Mouse (Mus musculus) adipocyte (in vitro differentiated cells): ENCODE results near the gene Slc25a45.

Source experiments
- DNase-seq: peaks from one replicate; pipeline ENCODE4 v3.0.0-alpha.2; 2016; ENCODE audit warnings: low spot score

The Slc25a45 gene

DNA sequence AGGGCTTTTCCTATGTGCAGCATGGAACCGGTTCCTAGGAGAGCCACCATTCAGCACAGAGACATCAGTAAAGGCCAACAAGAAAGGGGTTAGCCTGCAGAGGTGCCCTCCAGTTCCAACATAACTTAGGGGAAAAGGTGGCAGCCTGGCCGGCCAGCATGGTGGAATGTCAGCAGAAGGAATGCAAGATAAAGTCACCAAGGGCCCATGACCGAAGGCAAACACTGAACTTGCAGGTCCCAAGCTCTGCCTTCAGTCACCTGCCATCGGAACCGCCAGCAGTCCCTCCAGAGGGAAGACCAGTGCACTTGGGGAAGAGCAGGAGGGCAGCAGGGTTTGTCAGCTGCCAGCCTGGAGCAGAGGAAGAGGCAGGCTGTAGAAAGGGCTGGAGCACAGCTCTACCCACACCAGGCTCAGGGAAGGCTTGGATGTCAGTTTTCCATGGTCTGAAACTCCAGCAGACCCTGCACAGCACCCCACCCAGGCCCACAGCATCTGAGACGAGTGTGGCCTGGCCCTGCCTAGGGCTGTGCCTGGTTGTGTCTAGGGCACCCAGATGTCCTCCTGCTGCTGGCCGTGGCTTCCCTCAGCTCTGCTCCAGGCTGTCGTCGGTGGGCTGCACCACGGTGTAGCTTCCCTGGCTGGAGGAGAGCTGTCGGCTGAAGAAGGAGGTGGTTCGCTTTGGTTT is 25.4 kb upstream of the Slc25a45 start:
- no peak for DNase-seq

DNA sequence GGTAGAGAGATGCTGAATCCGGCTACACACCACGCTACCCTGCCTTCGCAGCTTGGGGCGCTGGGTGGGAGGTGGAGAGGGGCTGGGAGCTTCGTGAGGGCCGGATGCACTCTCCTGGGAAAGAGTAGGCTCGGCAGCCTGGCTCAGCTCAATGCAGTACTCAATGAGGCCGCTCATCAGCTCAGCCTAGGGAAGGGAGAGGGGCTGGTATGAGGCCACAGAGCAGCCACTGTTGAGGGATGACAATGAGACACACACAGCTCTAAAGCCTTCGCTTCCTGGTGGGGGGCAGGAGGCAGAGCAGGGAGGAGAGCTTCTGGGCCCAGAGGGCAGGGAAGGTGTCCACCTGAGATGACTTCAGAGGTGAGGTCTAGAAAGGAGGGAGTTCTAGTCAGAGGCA is 21.0 kb upstream of the Slc25a45 start:
- DNase-seq = no peak

DNA sequence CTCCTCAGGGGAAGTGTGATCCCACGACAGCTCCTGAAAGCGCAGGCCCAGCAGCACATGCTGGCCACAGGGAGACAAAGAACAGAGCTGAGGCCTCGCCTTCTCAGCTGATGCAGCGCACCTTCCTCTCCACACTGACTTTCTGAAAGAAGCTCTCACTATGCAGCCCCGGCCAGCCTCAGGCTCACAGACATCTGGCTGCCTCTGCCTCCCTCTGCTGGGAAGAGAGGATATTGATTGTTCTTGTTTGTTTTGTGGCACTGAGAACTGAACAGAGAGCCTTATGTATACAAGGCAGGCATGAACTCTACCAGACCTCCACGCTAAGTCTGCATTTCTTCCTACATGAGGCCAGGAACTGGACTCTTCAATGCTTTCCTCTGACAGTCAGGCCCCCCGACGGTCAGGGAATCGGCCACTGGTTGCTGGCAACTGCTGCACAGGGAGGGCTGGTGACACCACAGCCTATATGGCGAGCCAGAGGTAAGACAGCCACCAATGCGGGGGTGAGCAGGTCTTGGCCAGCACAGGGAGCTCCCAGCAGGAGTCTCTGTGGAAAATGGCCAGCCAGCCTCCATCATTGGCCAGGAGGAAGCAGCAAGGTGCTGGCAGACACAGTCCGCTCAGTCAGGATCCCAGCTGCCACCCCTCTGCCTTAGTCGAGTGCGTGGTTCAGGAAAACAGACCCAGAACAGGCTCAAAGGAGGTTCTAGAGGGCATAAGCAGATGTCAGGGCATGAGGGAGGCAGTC is 15.1 kb upstream of the Slc25a45 start:
- no peak for DNase-seq

DNA sequence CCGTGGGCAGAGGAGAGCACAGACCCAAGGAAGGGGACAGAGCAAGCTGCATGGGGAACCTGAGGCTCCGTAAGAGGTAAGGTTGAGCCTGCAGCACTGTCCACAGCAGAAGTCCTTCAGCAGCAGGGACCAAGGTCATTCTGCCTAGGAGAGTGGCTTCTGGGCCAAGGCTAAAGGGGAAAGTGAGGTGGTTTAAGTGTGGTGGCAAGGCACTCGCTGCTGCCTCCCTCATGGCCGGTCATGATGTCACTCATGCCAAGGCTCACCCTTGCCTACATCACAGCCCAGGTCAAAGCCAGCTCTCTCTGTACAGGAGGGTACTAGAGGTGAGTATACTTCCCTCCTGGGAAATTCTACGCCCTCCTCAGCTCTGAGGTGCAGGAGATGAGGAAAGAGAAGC is 13.8 kb upstream of the Slc25a45 start:
- DNase-seq = no peak

DNA sequence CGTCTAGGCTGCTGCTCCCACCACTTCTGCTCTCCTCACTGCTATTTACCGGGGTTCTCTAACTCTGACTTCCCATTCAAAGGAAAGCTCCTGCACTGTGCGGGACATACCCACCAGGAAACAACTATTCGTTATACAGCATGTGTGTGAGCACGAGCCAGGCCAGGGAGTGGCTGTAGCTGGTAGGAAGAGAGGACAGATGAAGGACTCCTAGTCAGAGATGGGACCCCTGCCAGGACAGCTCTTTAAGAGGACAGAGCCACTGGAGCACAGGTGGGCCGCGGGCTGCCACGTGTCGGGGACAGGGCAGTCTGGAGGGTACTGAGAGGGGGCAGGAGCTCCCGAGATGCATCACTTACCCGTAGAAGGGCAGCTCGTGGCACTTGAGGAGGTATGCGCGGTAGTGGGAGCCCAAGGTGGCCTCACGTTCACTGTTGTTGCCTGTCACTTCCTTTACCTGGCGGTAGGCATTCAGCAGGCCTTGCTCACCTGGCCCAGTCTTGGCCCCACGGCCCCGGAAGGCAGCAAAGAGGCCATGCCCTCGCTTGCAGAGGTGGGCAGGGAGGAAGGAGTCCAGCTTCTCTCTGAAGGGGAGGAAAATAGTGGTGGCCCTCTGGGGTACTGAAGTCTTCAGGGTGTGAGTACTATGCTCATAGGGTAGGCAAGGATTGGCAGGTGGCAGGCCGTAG is 12.8 kb upstream of the Slc25a45 start:
- no peak for DNase-seq

DNA sequence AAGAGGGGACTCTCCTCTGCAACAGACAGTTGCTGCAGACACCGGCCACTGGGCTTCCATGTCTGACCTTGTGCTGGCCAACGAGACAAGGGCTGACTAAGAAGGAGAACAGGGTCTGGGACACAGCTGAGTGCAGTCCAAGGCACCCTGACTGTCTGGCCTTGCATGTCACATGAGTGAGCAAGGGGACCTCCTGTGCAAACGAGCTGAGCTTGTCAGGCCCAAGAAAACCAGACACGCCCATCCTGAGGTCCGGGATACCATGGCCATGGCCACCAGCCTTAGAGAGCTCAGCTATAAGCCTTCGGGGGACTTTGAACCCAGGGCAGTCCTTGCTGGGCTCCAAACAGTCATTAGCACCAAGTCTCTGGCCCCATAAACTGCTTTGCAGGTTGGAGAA is 9.5 kb upstream of the Slc25a45 start:
- DNase-seq = no peak

DNA sequence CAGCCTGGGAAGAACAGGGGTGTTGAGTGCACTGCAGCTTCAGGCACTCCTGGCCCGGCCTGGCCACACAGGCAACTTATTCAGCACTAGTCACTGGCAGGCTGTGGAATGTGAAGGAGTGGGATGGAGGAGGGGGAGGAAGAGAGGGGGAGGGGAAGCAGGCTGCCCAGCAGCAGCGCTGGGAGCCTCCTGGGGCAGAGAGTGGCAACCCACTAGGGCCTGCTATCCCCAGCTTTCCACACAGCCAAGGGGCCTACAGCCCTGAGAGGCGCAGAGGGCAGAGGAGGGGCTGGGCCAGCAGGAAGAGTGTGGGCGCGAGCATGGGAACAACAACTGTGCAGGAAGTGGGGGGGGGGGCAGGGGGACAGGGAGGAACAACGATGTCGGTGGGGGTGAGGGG is 6.3 kb upstream of the Slc25a45 start:
- no peak for DNase-seq

DNA sequence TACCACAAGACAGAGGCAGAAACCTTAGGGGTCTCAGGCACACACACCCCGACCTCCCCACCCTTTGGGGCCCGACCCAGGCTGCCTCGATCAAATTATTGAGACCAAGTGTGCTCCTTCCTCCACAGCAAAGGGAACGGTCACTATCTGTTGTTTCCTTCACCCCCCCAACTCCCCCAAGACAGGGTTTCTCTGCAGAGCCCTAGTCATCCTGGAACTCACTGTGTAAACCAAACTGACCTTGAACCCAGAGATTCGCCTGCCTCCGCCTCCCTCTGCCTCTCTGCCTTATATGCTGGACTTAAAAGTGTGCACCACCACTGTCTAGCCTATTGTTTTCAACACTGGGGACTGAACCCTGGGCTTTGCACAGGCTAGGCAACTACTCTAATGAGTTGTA is 5.9 kb upstream of the Slc25a45 start:
- no peak for DNase-seq

DNA sequence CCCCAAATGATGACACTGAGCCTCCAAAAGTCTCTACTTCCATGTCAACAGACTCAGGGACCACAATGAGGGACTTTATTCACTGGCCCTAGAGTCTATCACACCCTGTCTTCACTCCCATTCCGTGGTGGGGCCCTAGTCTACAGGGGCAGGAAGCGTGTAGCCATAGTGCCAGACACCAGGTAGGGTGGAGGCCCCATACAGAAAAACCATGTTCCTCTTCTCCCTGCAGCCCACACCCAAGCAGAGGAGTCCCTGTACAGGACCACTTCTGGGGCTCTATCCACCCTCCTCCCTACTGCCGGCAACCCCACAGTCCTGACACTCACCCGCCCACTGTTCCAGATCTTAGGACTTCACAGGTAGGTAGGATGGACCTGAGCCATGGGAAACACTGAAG is 5.1 kb upstream of the Slc25a45 start:
- DNase-seq = no peak

DNA sequence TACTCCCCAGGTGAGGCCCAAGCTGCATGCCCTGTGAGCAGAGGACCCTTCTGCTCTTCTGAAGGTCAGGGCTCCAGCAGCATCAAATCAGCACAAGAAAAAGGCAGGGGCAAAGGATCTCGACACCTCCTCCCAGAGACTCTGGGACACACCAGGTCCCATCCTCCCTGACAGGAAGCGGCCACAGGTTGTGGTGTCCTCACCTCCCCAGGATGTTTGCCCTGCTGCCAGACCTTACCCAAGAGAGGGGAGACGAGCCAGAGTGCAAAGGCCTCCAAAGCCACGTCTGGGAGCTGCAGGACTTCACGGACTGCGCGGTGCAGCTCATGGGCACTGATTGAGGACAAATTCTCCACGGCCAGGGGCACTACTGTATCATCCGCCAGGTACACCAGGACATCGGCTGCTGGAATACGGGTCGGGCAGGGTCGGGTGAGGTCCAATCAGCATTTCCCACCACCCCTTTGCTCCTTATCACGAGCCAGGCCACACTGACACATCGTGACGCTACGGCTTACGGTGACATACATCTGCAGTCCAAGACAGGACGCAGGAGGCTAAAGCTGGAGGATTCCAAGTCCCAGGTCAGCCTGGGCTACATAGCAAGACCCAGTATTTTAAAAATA is 4.6 kb upstream of the Slc25a45 start:
- no peak for DNase-seq

DNA sequence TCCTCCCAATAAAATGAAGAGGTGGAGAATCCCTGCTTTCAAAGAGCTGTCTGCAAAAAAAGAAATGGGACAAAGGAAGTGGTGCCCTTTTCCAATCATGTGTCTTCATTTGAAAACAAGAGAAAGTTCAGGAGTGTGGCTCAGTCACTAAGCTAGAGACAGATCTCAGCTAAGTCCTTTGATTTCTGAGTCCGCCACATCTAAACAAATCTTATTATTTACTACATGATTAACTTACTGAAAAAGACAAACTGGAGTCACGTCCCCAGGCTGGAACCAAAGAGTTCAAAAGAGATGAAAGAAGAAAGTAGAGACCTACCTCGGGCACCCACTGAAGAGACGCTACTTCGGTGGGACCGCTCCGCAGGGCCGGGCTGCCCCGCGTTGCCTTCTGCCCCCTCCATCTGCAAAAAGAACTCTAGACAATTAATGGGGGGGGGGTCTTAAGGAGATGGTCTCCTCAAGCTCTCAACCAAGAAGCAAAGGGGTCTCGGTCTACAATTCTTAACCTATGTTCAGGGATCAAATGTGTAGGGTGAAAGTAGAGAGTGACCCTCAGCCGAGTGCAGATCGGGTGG is 3.1 kb upstream of the Slc25a45 start:
- DNase-seq = no peak

DNA sequence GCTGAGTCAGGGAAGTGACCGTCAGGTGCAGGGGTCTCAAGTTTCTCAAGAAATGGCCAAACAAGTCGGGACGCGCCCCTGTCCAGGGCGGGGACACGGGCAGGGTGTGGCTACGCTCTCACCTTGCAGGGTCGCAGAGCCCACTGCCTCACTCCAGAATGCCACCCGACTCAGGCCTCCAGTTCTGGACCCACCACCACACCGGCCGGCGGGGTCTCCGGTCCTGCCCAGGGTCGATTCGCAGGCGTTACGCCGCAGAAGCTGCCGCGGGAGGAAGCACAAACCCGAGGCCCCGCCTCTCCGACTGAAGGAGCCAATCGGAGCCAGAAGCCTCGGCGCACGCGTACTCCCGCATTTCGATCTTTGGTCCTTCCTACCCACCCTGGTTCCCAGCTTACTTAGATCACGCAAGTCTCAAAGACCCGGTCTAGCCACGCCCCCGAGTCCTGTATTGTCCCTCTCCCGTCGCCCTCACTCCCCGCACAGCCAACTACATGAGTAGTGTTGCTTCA is 2.6 kb upstream of the Slc25a45 start, which contains the start of gene Frmd8:
Frmd8 (minus strand) TSS at position 306 of the 512 bp plus-strand sequence.
- DNase-seq = peak; percentile 91

DNA sequence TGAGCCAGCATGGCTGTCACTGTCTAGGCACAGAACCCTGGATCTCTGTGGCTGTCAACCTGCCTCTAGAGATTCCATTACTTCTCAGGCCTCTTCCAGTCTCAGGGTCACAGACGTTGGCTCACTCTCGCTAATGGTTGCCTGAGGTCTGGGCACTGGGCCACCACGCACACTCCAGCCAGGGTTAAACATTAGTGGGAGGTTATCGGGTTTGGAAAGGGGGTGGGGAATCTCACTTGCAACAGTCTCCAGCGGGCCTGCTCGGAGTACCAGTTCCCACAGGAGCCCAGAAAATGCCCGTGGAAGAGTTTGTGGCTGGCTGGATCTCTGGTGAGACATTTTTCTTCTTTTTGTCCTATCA is 734 bp downstream of the Slc25a45 start:
- peak; percentile 87 for DNase-seq

DNA sequence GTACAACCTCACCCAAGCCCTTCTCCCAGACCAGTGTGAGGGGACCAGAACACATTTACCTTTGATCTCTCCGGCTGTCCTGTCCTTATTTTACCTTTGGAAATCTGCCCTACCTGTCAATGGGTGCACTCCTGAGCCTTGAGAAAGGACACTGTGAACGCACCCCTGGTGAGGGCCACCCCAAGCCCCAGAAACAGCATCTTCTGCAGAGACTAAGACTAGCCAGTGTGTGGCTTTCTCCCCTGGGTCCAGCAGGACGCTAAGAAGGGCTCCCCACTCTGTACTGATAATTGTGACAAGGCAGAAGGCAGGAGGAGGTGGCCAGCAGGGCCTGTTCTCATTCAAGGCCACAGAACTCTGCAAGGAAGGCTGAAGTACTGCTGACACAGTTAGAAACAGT is 1.3 kb downstream of the Slc25a45 start:
- no peak for DNase-seq

DNA sequence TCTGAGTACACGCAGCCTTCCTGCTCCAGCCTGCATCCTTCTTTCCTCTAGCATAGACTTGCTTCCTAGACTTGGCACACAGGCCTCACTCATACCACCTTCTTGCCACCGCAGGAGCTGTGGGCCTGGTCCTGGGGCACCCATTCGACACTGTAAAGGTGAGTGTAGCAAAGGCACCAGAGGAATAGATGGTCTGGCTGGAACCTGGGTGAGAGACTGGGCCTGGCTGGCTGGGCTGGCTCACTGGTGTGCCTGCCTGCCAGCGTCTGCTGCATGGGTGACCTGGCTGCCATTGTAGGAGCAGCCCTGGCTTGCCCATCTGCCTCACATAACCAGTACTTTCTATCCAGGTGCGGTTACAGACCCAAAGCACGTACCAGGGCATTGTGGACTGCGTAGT is 2.1 kb downstream of the Slc25a45 start:
- no peak for DNase-seq

DNA sequence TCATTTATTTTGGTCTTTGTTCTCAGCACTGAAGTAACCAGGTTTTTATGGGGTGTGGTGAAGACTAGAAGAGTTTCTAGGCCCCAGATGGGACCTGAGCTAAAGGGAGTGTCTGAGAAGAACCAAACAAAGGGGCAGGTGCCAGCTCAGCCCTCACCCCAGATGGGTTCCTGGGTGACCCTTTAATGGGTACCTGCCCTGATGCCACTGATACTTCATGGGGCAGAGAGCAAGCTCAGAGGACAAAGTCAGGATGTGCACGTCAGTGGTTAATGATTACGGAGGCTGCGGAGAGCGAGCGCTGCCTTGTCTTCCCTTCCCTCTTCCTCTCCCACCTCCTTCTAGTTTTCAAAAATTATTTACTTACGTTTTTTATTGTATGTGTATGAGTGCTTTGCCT is 3.5 kb downstream of the Slc25a45 start:
- no peak for DNase-seq

DNA sequence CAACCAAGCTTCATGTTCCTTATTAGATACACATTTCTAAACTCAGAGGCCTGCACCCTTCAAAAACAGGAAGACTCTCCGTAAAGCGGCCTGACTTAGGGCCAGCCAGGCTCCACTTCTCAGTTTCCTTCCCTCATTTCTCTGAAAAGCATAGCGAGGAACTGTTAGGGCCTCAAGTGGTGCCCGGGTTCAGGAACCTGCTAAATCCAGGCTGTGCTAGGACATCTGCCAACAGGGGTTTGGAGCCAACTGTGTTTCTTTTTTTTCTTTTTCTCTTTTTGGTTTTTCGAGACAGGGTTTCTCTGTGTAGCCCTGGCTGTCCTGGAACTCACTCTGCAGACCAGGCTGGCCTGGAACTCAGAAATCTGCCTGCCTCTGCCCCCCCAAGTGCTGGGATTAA is 4.5 kb downstream of the Slc25a45 start:
- DNase-seq = peak; percentile 82

DNA sequence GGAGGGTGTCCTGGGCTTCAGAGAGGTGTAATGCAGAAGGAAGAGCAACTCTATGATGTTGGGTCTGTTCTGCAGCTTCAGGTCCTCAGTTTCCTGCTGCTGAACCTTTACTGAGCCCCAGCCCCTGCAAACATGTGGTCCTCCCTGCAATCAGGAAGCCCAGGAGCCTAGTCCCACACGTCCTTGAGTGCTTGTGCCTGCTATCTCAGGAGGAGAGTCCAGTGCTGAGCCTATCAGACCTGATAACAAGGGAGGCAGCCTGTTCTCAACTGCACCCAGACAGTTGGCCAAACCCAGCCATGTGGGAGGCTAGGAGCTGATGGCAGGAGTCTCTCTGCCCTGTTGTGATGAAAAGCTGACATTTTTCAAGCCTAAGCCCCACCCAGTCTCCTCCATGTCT is 6.3 kb downstream of the Slc25a45 start:
- no peak for DNase-seq

DNA sequence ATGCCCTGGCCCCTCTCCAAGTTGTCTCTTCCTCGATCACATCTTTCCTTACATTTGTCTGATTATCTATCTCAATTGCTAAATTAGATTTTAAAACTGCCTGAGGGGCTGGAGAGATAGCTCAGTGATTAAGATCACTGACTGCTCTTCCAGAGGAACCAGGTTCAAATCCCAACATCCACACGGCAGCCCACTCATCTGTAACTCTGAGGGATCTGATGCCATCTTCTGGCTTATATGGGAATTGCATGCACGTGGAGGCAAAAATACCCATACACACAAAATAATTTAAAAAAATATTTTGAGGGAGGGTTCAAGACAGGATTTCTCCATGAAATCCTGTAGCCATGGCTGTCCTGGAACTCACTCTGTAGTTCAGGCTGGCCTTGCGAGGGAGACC is 8.2 kb downstream of the Slc25a45 start:
- DNase-seq = no peak

DNA sequence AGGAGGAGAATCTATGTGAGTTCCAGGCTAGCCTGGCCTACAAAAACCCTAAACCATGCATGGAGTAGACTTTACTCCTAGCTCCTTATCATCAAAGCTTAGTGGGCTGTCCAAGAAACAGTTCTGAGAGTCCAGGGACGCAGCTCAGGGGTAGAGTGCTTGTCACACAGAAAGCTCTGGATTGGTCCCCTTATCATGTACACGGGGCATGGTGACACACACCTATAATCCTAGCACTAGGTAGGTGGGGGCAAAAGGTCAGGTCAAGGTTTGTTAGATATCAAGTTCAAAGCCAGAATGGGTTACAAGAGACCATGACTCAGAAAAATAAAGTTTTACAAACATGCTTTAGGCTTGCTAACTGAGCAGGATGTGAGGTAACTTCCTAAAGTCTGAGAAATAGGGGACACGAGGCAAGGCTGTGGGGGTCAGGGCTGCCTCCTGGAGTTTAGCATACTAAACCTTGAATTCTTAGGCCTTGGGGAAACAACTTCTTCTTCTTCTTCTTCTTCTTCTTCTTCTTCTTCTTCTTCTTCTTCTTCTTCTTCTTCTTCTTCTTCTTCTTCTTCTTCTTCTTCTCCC is 9.7 kb downstream of the Slc25a45 start:
- DNase-seq = no peak

DNA sequence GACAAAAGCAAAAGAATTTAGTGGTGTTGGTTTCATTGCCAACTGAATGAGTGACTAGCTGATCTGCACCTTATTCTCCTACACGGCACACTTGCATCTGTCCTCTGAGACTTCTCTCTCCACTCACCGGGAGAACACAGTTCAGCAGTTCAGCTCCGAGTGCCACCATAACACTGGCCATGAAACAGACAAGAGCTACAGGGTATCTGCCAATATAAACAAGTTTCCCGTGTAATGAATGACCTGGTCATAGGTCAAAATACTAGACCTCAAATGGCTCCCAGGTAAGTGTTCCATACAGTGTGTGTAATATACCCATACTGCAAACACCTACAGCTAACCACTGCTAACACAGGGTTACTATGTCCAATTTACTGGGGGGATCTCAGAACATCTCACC is 11.6 kb downstream of the Slc25a45 start:
- no peak for DNase-seq
